Mouse (Mus musculus): Measurements from ENCODE around the gene Wrap53.

Gene Wrap53

GRCm38 (mm10) chr11:69528031-69528390, 52.0 kb downstream of the Wrap53 start:
- no peak for DNase-seq

DNA sequence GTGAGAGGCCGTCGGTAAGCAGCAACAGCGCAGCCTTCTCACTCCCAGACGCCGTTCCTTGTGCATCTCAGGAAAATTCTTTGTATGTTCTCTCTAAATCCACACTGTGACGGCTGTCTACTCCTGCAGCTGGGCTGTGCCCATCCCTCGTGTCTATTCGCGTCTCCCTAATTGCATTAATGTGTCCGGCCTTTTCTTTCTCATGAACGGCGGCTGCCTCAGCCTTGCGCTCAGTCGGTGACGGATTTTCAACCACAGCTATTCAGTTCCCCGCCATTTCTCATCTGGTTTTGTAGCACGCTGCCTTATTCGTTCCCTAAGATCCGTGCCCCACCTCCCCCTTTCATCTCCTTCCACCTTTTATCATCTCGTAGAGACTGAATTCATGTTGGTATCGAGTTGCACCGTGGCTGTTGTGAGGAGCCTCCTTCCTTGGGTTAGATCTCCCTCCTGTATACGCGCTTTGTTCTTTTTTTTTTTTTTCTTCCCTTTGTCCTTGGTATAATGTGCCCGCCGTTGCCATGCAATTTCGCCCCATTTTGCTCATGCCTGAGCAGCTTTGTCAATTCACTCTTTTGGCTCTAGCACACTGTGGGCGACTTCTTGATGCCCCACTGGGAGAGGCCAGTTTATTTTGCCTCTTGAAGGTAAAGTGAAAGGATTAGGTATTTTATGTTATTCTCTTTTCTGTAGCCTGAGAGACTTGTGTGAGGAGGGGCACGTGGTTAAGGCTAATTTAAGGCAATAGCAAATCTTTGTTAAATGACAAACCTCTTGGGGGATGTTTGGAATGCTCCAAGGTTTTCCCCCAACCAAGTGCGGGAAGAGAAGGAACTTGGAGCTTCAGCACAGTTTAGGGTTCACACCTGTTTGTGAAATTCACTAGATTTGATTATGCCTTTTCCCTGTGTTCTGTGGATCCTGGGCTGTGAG, 52.7 kb downstream of the Wrap53 start:
- no peak for DNase-seq

GRCm38 (mm10) chr11:69526631-69527030, 53.4 kb downstream of the Wrap53 start:
- no peak for DNase-seq

DNA sequence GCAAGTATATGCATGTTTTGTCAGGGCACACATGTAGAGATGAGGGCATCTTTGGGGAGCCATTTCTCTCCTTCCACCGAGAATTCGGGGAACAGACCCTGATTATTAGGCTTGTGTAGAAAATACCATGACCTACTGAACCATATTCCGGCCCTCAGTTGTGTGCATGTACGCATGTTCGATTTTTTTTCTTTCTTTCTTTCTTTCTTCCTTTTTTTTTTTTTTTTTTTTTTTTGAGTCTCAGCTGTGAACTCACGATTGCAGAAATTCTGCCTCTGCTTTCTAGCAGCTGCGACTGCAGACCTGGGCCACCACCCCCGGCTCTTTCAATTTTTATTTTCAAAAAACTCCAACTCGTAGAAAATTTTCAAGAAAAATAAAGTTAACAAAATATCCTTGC, 54.4 kb downstream of the Wrap53 start:
- no peak for DNase-seq

DNA sequence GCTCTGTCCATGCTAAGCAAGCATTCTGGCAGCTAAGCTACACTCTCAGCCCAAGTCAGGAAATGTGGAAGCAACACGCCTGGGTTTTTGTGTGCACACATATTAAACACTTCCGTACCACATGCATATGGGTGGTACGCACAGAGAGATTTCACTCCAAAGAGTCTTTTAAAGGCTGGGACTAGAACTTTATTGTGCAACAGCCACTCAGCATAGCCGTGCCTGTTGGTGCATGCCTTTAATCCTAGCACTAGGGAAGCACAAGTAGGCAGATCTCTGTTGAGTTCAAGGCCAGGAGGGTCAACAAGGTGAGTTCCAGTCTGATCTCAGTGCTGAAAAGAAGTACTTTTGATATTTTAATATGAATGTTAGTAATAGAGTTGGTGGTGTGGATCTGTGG, 56.4 kb downstream of the Wrap53 start:
- DNase-seq, result peak; percentile 19 to 43

DNA sequence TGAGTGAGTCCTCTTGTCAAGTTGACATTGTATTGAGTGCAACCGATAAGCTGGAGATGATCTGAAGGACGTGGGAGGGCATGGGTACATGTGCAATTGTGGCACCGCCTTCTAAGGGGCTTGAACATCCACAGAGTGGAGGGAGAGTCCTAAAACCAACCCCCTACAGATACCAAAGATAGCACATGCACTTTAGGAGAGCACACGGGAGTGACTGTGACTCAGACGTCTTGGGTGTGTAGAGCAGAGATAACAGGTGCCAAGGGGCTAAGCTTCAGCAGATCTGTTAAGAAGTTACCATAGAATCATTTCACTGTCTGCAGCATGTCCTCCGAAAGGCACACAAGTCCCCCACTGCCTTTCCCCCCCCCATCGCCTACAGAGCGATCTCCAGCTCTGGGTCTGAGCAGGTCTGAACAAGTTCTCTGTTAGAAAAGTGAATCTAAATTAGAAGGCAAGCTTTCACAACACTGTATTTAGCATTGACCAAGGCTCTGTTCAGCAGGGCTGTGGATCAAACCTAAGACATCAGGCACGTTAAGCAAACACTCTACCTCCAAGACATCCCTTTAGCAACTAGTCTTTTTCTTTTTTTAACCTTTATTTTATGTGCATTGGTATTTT, 58.4 kb downstream of the Wrap53 start:
- DNase-seq, result no peak

DNA sequence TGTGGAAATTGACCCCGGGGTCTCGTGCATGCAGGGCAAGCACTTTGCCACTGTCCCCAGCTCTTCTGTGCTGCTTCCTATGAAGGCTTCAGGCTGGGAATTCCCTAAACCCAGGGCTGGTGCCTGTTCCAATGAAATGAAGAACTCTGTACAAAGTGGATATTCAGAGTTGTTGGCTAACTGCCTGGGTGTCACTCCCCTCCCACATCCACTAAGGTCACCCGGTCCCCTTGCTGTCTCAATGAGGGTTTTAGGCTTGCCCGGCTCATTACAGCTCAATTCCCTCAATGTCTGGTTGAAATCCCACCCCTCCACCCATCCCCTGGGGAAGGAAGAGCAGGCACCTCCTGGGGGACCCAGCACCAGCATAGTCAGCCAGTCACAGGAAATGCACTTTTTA, 60.1 kb downstream of the Wrap53 start:
- DNase-seq, result no peak

- peak in 1 of 2 experiments; percentile 13 for DNase-seq
These were observed 63.4 kb downstream of the Wrap53 start for GRCm38 (mm10) chr11:69516661-69517060.

GRCm38 (mm10) chr11:69516151-69516640, 63.9 kb downstream of the Wrap53 start:
- no peak for DNase-seq

DNA sequence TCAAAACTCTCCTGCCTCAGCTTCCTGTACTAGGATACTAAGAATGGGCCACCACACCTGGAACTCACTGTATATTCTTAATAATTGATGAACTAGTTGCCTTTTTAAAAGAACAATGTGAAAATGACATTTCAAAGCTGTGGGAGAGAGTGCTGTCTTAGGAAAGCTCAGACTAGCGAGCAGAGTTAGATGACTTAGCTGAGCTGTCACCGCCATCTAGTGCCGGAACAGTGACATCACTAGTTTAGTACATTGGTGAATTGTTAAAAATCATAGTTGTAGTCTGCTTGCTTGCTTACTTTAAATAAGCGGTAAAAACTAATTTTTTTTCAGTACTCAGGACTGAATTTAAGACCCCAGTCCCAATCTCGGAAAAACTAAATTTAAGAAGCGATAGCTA, 66.2 kb downstream of the Wrap53 start:
- DNase-seq, result peak; percentile 53 to 55

Data from lung, adult 18-20 months (tissue).